Mouse (Mus musculus) MEL (cell line): Measurements from ENCODE around the gene Ccdc186. TPM values are rescaled to one million over a fixed set of nuclear protein-coding genes. Genes with fewer than 3 reads are reported as not detected.
"Not testable (repeated sequence)": the region's sequence is repeated elsewhere in the genome, so short reads cannot be mapped to it uniquely, and the experiment has no call there.

Experiments used
- DNase-seq: peaks from one replicate; pipeline ENCODE4 v3.0.0; 2011; ENCODE audit warnings: low read depth, low spot score
- H3K27ac ChIP-seq: 2 replicates; pipeline ENCODE4 v1.5.1; 2012; ENCODE audit warnings: low read depth, mild to moderate bottlenecking, control low read depth, low read length, moderate library complexity; ENCODE audit not compliant: control insufficient read depth
- H3K27me3 ChIP-seq, 2 experiments: fragments of 150-350 bp in 1 of 2; sonication (generic) in 1 of 2; 2 replicates each; pipeline ENCODE4 v1.6.1; 2012; ENCODE audit warnings: low read length in 2 of 2, mild to moderate bottlenecking in 2 of 2, improper control_type of control experiment in 1 of 2, moderate library complexity in 1 of 2; ENCODE audit not compliant: insufficient read depth in 2 of 2, control insufficient read depth in 1 of 2
- H3K36me3 ChIP-seq, 2 experiments: 2 replicates each; pipeline ENCODE4 v1.6.1; 2012 to 2014; ENCODE audit warnings: low read length in 2 of 2, improper control_type of control experiment in 1 of 2, inconsistent platforms in 1 of 2, mild to moderate bottlenecking in 1 of 2; ENCODE audit not compliant: insufficient read depth in 2 of 2, control insufficient read depth in 1 of 2
- H3K4me1 ChIP-seq, 2 experiments: fragments of 150-350 bp in 1 of 2; sonication (generic) in 1 of 2; 2 replicates each; pipeline ENCODE4 v1.6.1; 2012; ENCODE audit warnings: low read length in 2 of 2, improper control_type of control experiment in 1 of 2, mild to moderate bottlenecking in 1 of 2; ENCODE audit not compliant: insufficient read depth in 2 of 2, control insufficient read depth in 1 of 2
- H3K4me3 ChIP-seq, 2 experiments: fragments of 150-350 bp in 1 of 2; sonication (generic) in 1 of 2; 2 replicates each; pipeline ENCODE4 v1.5.1; 2012; ENCODE audit warnings: low read depth in 2 of 2, low read length in 2 of 2, mild to moderate bottlenecking in 2 of 2, moderate library complexity in 2 of 2, control low read depth in 1 of 2, improper control_type of control experiment in 1 of 2; ENCODE audit not compliant: control insufficient read depth in 1 of 2, insufficient read depth in 1 of 2
- H3K79me2 ChIP-seq: 2 replicates; pipeline ENCODE4 v1.6.1; 2012; ENCODE audit warnings: mild to moderate bottlenecking, low read length, moderate library complexity; ENCODE audit not compliant: control insufficient read depth, poor library complexity, insufficient read depth
- H3K9ac ChIP-seq: 2 replicates; pipeline ENCODE4 v1.6.1; 2012; ENCODE audit warnings: low read depth, mild to moderate bottlenecking, control low read depth, low read length, moderate library complexity; ENCODE audit not compliant: control insufficient read depth, poor library complexity, severe bottlenecking
- H3K9me3 ChIP-seq: fragments of 150-350 bp; sonication (generic); replicated peaks from 2 replicates; pipeline ENCODE4 v1.6.1; 2012; ENCODE audit warnings: mild to moderate bottlenecking, low read length, improper control_type of control experiment, moderate library complexity; ENCODE audit not compliant: insufficient read depth
- BHLHE40 ChIP-seq: IDR thresholded peaks from 2 replicates; pipeline ENCODE4 v1.6.1; 2012; ENCODE audit warnings: low read depth, mild to moderate bottlenecking, inconsistent platforms, low read length, improper control_type of control experiment, borderline replicate concordance
- CHD1 ChIP-seq: IDR thresholded peaks from 2 replicates; pipeline ENCODE4 v1.6.1; 2012; ENCODE audit warnings: low read depth, mild to moderate bottlenecking, inconsistent platforms, low read length, improper control_type of control experiment
- CTCF ChIP-seq, 3 experiments: IDR thresholded peaks in 2 of 3; conservative IDR thresholded peaks in 1 of 3; 2 replicates each; pipeline ENCODE4 v1.5.1; 2011 to 2012; ENCODE audit warnings: low read length in 3 of 3, low read depth in 2 of 3, mild to moderate bottlenecking in 2 of 3, improper control_type of control experiment in 1 of 3, inconsistent platforms in 1 of 3, mixed read lengths in 1 of 3, moderate library complexity in 1 of 3; ENCODE audit not compliant: control insufficient read depth in 1 of 3, insufficient read depth in 1 of 3, poor library complexity in 1 of 3, severe bottlenecking in 1 of 3
- E2F4 ChIP-seq: IDR thresholded peaks from 2 replicates; pipeline ENCODE4 v1.6.1; 2011; ENCODE audit warnings: low read depth, low read length, improper control_type of control experiment, borderline replicate concordance
- ELF1 ChIP-seq: IDR thresholded peaks from 2 replicates; pipeline ENCODE4 v1.6.1; 2014; ENCODE audit warnings: low read depth, mild to moderate bottlenecking, inconsistent platforms, low read length, improper control_type of control experiment, moderate library complexity
- EP300 ChIP-seq, 2 experiments: IDR thresholded peaks; 2 replicates each; pipeline ENCODE4 v1.6.1; 2011; ENCODE audit warnings: improper control_type of control experiment in 2 of 2, low read length in 2 of 2, low read depth in 1 of 2, mild to moderate bottlenecking in 1 of 2
- HCFC1 ChIP-seq: IDR thresholded peaks from 2 replicates; pipeline ENCODE4 v1.6.1; 2012; ENCODE audit warnings: low read depth, mild to moderate bottlenecking, inconsistent platforms, low read length, improper control_type of control experiment, moderate library complexity
- KAT2A ChIP-seq: conservative IDR thresholded peaks from 2 replicates; pipeline ENCODE4 v1.6.1; 2012; ENCODE audit warnings: low read depth, low read length, improper control_type of control experiment, inconsistent platforms
- MAFK ChIP-seq: IDR thresholded peaks from 2 replicates; pipeline ENCODE4 v1.6.1; 2011; ENCODE audit warnings: low read depth, mild to moderate bottlenecking, low read length, improper control_type of control experiment, borderline replicate concordance
- MAZ ChIP-seq: IDR thresholded peaks from 2 replicates; pipeline ENCODE4 v1.6.1; 2012; ENCODE audit warnings: low read depth, mild to moderate bottlenecking, inconsistent platforms, low read length, improper control_type of control experiment
- MEF2A ChIP-seq: IDR thresholded peaks from 2 replicates; pipeline ENCODE4 v1.6.1; 2014; ENCODE audit warnings: low read depth, mild to moderate bottlenecking, inconsistent platforms, low read length, improper control_type of control experiment; ENCODE audit not compliant: poor library complexity, insufficient replicate concordance, severe bottlenecking; ENCODE audit errors: extremely low read depth
- MXI1 ChIP-seq: IDR thresholded peaks from 2 replicates; pipeline ENCODE4 v1.6.1; 2011; ENCODE audit warnings: mild to moderate bottlenecking, low read depth, low read length, improper control_type of control experiment
- MYB ChIP-seq: IDR thresholded peaks from 2 replicates; pipeline ENCODE4 v1.6.1; 2011; ENCODE audit warnings: mild to moderate bottlenecking, low read depth, low read length, improper control_type of control experiment
- MYC ChIP-seq: IDR thresholded peaks from 2 replicates; pipeline ENCODE4 v1.6.1; 2011; ENCODE audit warnings: low read depth, mild to moderate bottlenecking, low read length, improper control_type of control experiment, moderate library complexity
- NRF1 ChIP-seq: IDR thresholded peaks from 2 replicates; pipeline ENCODE4 v1.6.1; 2014; ENCODE audit warnings: low read depth, mild to moderate bottlenecking, inconsistent platforms, low read length, improper control_type of control experiment, moderate library complexity; ENCODE audit not compliant: poor library complexity, insufficient read depth, severe bottlenecking
- POLR2A ChIP-seq, 2 experiments: IDR thresholded peaks; 2 replicates each; pipeline ENCODE4 v1.6.1; 2011 to 2012; ENCODE audit warnings: low read length in 2 of 2, mild to moderate bottlenecking in 2 of 2, control low read depth in 1 of 2, improper control_type of control experiment in 1 of 2, low read depth in 1 of 2, moderate library complexity in 1 of 2; ENCODE audit not compliant: control insufficient read depth in 1 of 2, insufficient read depth in 1 of 2, poor library complexity in 1 of 2
- POLR2AphosphoS2 ChIP-seq: IDR thresholded peaks from 2 replicates; pipeline ENCODE4 v1.6.1; 2011; ENCODE audit warnings: low read length, improper control_type of control experiment
- RAD21 ChIP-seq: IDR thresholded peaks from 2 replicates; pipeline ENCODE4 v1.6.1; 2011; ENCODE audit warnings: mild to moderate bottlenecking, low read depth, low read length, improper control_type of control experiment
- RCOR1 ChIP-seq: IDR thresholded peaks from 2 replicates; pipeline ENCODE4 v1.6.1; 2012; ENCODE audit warnings: low read depth, mild to moderate bottlenecking, inconsistent platforms, low read length, improper control_type of control experiment
- SMC3 ChIP-seq: IDR thresholded peaks from 2 replicates; pipeline ENCODE4 v1.6.1; 2011; ENCODE audit warnings: low read depth, low read length, improper control_type of control experiment
- TAL1 ChIP-seq: IDR thresholded peaks from 2 replicates; pipeline ENCODE4 v1.6.1; 2012; ENCODE audit warnings: mild to moderate bottlenecking, inconsistent platforms, low read length, moderate library complexity, mixed read lengths
- TCF12 ChIP-seq: IDR thresholded peaks from 2 replicates; pipeline ENCODE4 v1.6.1; 2014; ENCODE audit warnings: low read depth, mild to moderate bottlenecking, inconsistent platforms, low read length, improper control_type of control experiment, moderate library complexity
- UBTF ChIP-seq: IDR thresholded peaks from 2 replicates; pipeline ENCODE4 v1.6.1; 2012; ENCODE audit warnings: low read depth, mild to moderate bottlenecking, inconsistent platforms, low read length, improper control_type of control experiment, moderate library complexity, borderline replicate concordance; ENCODE audit not compliant: insufficient read depth
- USF1 ChIP-seq: IDR thresholded peaks from 2 replicates; pipeline ENCODE4 v1.6.1; 2014; ENCODE audit warnings: low read depth, mild to moderate bottlenecking, inconsistent platforms, low read length, improper control_type of control experiment, moderate library complexity
- USF2 ChIP-seq, 2 experiments: IDR thresholded peaks; 2 replicates each; pipeline ENCODE4 v1.6.1; 2011 to 2012; ENCODE audit warnings: improper control_type of control experiment in 2 of 2, low read length in 2 of 2, borderline replicate concordance in 1 of 2, inconsistent platforms in 1 of 2, low read depth in 1 of 2, mild to moderate bottlenecking in 1 of 2; ENCODE audit not compliant: insufficient read depth in 1 of 2
- ZC3H11A ChIP-seq: IDR thresholded peaks from 2 replicates; pipeline ENCODE4 v1.6.1; 2012; ENCODE audit warnings: low read depth, mild to moderate bottlenecking, inconsistent platforms, low read length, improper control_type of control experiment
- ZKSCAN1 ChIP-seq: IDR thresholded peaks from 2 replicates; pipeline ENCODE4 v1.6.1; 2012; ENCODE audit warnings: low read depth, mild to moderate bottlenecking, inconsistent platforms, low read length, improper control_type of control experiment, moderate library complexity
- ZMIZ1 ChIP-seq: IDR thresholded peaks from 2 replicates; pipeline ENCODE4 v1.6.1; 2012; ENCODE audit warnings: low read depth, mild to moderate bottlenecking, inconsistent platforms, low read length, improper control_type of control experiment, moderate library complexity
- ZNF384 ChIP-seq: IDR thresholded peaks from 2 replicates; pipeline ENCODE4 v1.6.1; 2012; ENCODE audit warnings: low read depth, mild to moderate bottlenecking, inconsistent platforms, low read length, improper control_type of control experiment
- polyA plus RNA-seq, 2 experiments: library from polyadenylated mRNA; stranded (reverse) in 1 of 2; unstranded in 1 of 2; fragments of >175 nt in 1 of 2; fragments of >200 nt in 1 of 2; gene quantifications; 2 replicates each; pipeline versions ENCODE4 v1.2.1 to v1.2.4; 2012; ENCODE audit warnings: low replicate concordance in 2 of 2, low read depth in 1 of 2; ENCODE audit not compliant: insufficient read length in 2 of 2, insufficient read depth in 1 of 2, missing spikeins in 1 of 2
- total RNA-seq: library from RNA; depleted of rRNA; stranded (reverse); fragments of 300-350 nt; gene quantifications from 2 replicates; pipeline ENCODE4 v1.2.3, GENCODE M21; 2012

Gene Ccdc186
- total and polyA plus RNA-seq, 3 experiments = 7.9 to 72.2 (median 21.9) TPM

DNA sequence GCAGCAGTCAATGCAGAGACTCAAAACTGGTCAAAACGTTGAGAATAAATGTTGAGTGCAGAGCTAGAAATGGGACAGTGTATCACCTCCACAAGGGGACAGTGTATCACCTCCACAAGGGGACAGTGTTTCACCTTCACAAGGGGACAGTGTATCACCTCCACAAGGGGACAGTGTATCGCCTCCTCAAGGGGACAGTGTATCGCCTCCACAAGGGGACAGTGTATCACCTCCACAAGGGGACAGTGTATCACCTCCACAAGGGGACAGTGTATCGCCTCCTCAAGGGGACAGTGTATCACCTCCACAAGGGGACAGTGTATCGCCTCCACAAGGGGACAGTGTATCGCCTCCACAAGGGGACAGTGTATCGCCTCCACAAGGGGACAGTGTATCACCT, 43.5 kb downstream of the Ccdc186 start:
- H3K27ac ChIP-seq, H3K27me3 ChIP-seq, H3K79me2 ChIP-seq, H3K4me1 ChIP-seq, H3K4me3 ChIP-seq, H3K36me3 ChIP-seq, DNase-seq, H3K9me3 ChIP-seq, H3K9ac ChIP-seq: not testable (repeated sequence)
- TF ChIP-seq CTCF (IDR thresholded peaks at IDR 0.05 in 2 of 3, conservative IDR thresholded peaks at IDR 0.05 in 1 of 3; ENCODE audit: control insufficient read depth in 1 of 3, insufficient read depth in 1 of 3, low read depth in 2 of 3, low read length in 3 of 3, poor library complexity in 1 of 3, severe bottlenecking in 1 of 3) = peak in 2 of 3 experiments; percentile 27 to 37; a peak in 3 of 6 replicates
- TF ChIP-seq SMC3 = peak; percentile 18

DNA sequence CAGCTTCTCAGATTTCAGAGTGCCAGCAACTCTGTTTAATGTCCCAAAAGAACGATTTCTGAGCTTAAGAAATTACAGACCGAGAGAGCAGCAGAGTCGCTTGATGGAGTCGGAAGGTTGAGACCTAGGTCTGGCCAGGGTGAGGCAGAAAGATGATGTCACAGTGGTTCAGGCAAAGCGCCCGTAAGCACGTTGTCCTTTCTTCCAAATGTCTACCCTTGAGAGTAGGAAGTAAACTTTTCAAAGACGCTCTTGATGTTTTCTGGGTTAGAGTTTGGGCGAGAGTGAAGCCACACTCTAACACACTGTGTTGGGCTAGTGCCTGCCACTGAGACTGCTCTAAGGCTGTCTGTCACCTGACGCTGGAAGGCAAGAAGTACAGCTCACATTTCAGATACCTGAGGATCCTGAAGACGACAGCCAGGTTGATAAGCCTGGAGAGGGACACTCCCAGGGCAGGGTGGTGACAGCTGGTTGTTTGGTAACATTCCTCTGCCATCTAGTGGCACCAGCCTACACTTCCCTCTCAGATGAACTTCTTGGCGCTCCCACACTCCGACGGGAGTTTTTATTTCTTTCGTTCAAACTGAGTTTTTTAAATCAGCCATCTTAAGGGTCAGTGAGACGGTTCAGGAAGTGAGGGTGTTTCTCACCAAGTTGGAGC, 45.1 kb downstream of the Ccdc186 start:
- no peak overlapping the region for H3K27ac ChIP-seq
- peak; percentile 40 for DNase-seq
- no peaks in the 10 kb centered on the region for H3K36me3 ChIP-seq
- H3K9me3 ChIP-seq = no peaks in the 10 kb centered on the region
- H3K27me3 ChIP-seq = peaks cover 0 to 2% of the 10 kb centered on the region in 2 experiments; a peak in 2 of 4 replicates
- H3K4me3 ChIP-seq = no peak overlapping the region
- H3K9ac ChIP-seq = no peak overlapping the region
- H3K79me2 ChIP-seq = no peaks in the 10 kb centered on the region
- no peaks in the 10 kb centered on the region for H3K4me1 ChIP-seq
- peak; percentile 83 for TF ChIP-seq ZC3H11A
- TF ChIP-seq MXI1 = no peak
- TF ChIP-seq MAZ = no peak
- TF ChIP-seq EP300 (IDR thresholded peaks at IDR 0.05; ENCODE audit: low read depth in 1 of 2, low read length in 2 of 2) = no peak
- no peak for TF ChIP-seq MEF2A
- no peak for TF ChIP-seq RCOR1
- TF ChIP-seq POLR2A (IDR thresholded peaks at IDR 0.05; ENCODE audit: control insufficient read depth in 1 of 2, insufficient read depth in 1 of 2, low read depth in 1 of 2, low read length in 2 of 2, poor library complexity in 1 of 2) = no peak
- no peak for TF ChIP-seq MYC
- TF ChIP-seq BHLHE40 = no peak
- TF ChIP-seq TAL1 = no peak
- no peak for TF ChIP-seq ELF1
- no peak for TF ChIP-seq UBTF
- no peak for TF ChIP-seq MAFK
- peak; percentile 79 for TF ChIP-seq SMC3
- TF ChIP-seq CHD1 = no peak
- peak; percentile 45 to 74 (median 65); a peak in 5 of 6 replicates for TF ChIP-seq CTCF (IDR thresholded peaks at IDR 0.05 in 2 of 3, conservative IDR thresholded peaks at IDR 0.05 in 1 of 3; ENCODE audit: control insufficient read depth in 1 of 3, insufficient read depth in 1 of 3, low read depth in 2 of 3, low read length in 3 of 3, poor library complexity in 1 of 3, severe bottlenecking in 1 of 3)
- TF ChIP-seq POLR2AphosphoS2 = no peak
- TF ChIP-seq USF2 (IDR thresholded peaks at IDR 0.05; ENCODE audit: borderline replicate concordance in 1 of 2, insufficient read depth in 1 of 2, low read depth in 1 of 2, low read length in 2 of 2) = no peak
- TF ChIP-seq USF1 = no peak
- no peak for TF ChIP-seq KAT2A
- TF ChIP-seq ZKSCAN1 = no peak
- TF ChIP-seq E2F4 = no peak
- no peak for TF ChIP-seq TCF12
- TF ChIP-seq MYB = no peak
- TF ChIP-seq RAD21 = peak; percentile 84
- TF ChIP-seq NRF1 = no peak
- no peak for TF ChIP-seq HCFC1
- TF ChIP-seq ZNF384 = no peak
- TF ChIP-seq ZMIZ1 = no peak
